Mouse (Mus musculus) lung, adult 2 months (tissue): ENCODE measurements around the gene Jarid2.

Experiments used
- CTCF ChIP-seq: fragments of 200-500 bp; IDR thresholded peaks from 2 replicates; pipeline ENCODE4 v1.5.1; 2011; ENCODE audit warnings: mild to moderate bottlenecking, low read length, control low read depth; ENCODE audit not compliant: insufficient read depth
- POLR2A ChIP-seq: fragments of 200-500 bp; IDR thresholded peaks from 2 replicates; pipeline ENCODE4 v1.6.1; 2011; ENCODE audit warnings: low read depth, mild to moderate bottlenecking, control low read depth, low read length, borderline replicate concordance; ENCODE audit errors: extremely low read depth

GRCm38 (mm10) chr13:44921095-44921494 is 191.8 kb downstream of the Jarid2 start:
- TF ChIP-seq CTCF (no peak), POLR2A (no peak)
